Comparison of ENCODE assay signal across 8 mouse cellular contexts in genomic region chr4:32179707-32180241, GRCm38 (mm10). TPM values are rescaled to one million over a fixed set of nuclear protein-coding genes. Genes with fewer than 3 reads are reported as not detected.
DNase-seq lines count a peak whose midpoint lies in the region; ATAC-seq lines count a peak whose summit lies in the region.

No protein-coding gene starts in this region.

- intact Hi-C loops in heart, postnatal 14 days (cut with DNase I), result no loop called here

- H3K9ac ChIP-seq in forebrain, embryonic 12.5 days, result no peak overlapping the region; the same call in 1 of the 2 replicates
- H3K9ac ChIP-seq in limb, embryonic 15.5 days, result no peak overlapping the region

- H3K9me3 ChIP-seq in forebrain, embryonic 12.5 days, result no peaks in the 10 kb centered on the region
- no peaks in the 10 kb centered on the region for H3K9me3 ChIP-seq in limb, embryonic 15.5 days

- 46% methylated on average over 8 of the region's 8 CpGs for WGBS in forebrain, embryonic 12.5 days
- 8% methylated on average over 8 of the region's 8 CpGs for WGBS in limb, embryonic 15.5 days

- no peak overlapping the region for H3K4me2 ChIP-seq in forebrain, embryonic 12.5 days
- H3K4me2 ChIP-seq in limb, embryonic 15.5 days, result peak overlapping the region; percentile 33

- no peak overlapping the region for H3K4me3 ChIP-seq in forebrain, embryonic 12.5 days (replicated peaks)
- peak overlapping the region; percentile 13; the same call in 1 of the 2 replicates for H3K4me3 ChIP-seq in limb, embryonic 15.5 days

- H3K4me1 ChIP-seq in forebrain, embryonic 12.5 days, result peaks cover 22% of the 10 kb centered on the region
- peaks cover 36% of the 10 kb centered on the region for H3K4me1 ChIP-seq in limb, embryonic 15.5 days

- peak overlapping the region; percentile 33; the same call in 1 of the 2 replicates for H3K27ac ChIP-seq in forebrain, embryonic 12.5 days
- H3K27ac ChIP-seq in limb, embryonic 15.5 days, result peak overlapping the region; percentile 72

- H3K27me3 ChIP-seq in forebrain, embryonic 12.5 days, result no peaks in the 10 kb centered on the region
- no peaks in the 10 kb centered on the region for H3K27me3 ChIP-seq in limb, embryonic 15.5 days

- no peaks in the 10 kb centered on the region for H3K36me3 ChIP-seq in forebrain, embryonic 12.5 days (replicated peaks)
- no peaks in the 10 kb centered on the region for H3K36me3 ChIP-seq in limb, embryonic 15.5 days

- no peak for ATAC-seq in forebrain, embryonic 12.5 days (ENCODE audit: low FRiP score)
- peak; percentile 91 for ATAC-seq in limb, embryonic 15.5 days (ENCODE audit: insufficient number of reproducible peaks, low FRiP score, low TSS enrichment, low read depth)
- no peak for ATAC-seq in cerebellum, adult (ENCODE audit: insufficient number of reproducible peaks, low FRiP score, low TSS enrichment)
- no peak for ATAC-seq in erythroid progenitor cell, adult 5-6 weeks (replicated peaks; ENCODE audit: low FRiP score, poor library complexity, severe bottlenecking)

- DNase-seq in 3134 (ENCODE audit: extremely low read depth, insufficient read length, low spot score), result peak; percentile 89
- peak; percentile 81 for DNase-seq in MN1 (ENCODE audit: low spot score)
- DNase-seq in heart, postnatal 14 days, result peak; percentile 20 to 35
- peak; percentile 60 for DNase-seq in yolk sac, embryonic 10.5 days (ENCODE audit: low spot score)

RNA-seq across cellular contexts. Expression of gene Bach2, which starts 58.8 kb away (rescaled TPM):
- polyA plus RNA-seq in forebrain, embryonic 12.5 days (2016; fragmentation: Nextera tagmentation; extraction: Ambion mirVana), result 22.3 and 27.7 TPM in 2 replicates
- 10 to 100 TPM; 11.2 TPM for total RNA-seq in heart, postnatal 14 days (2021)
- 5.8 TPM in 2 replicates for polyA plus RNA-seq in limb, embryonic 15.5 days (2015; fragmentation: Nextera tagmentation; extraction: Ambion mirVana)
- 14.4 and 14.7 TPM in 2 replicates for total RNA-seq in erythroid progenitor cell, adult 5-6 weeks (2015; ENCODE audit: low replicate concordance)
- 2.1 and 12.8 TPM in 2 replicates for total RNA-seq in erythroid progenitor cell, adult 5-6 weeks (2017; ENCODE audit: low replicate concordance)

Comparison
In these comparisons a context has a peak if more than half of its experiments do, and no peak if none do; other contexts are left out.
1. DNase-seq: peak in every context shown above with its lines; median percentile 89 in 3134; 81 in MN1; 60 in yolk sac, embryonic 10.5 days; 28 in heart, postnatal 14 days.